Mouse (Mus musculus): Measurements from ENCODE around the gene Uck2.

Uck2 gene

GRCm38 (mm10) chr1:167245180-167245641, 39.9 kb downstream of the Uck2 start:
- Histone ChIP-seq H3K4me3 (replicated peaks; ENCODE audit: low read length) (peak overlapping the region; percentile 10), H3K4me1 (replicated peaks; ENCODE audit: low read depth, low read length) (peaks cover 100% of the 10 kb centered on the region), H3K27me3 (ENCODE audit: insufficient read depth, low read length) (no peaks in the 10 kb centered on the region), H3K9me3 (ENCODE audit: low read length) (no peaks in the 10 kb centered on the region), H3K36me3 (ENCODE audit: insufficient read depth, low read length) (peaks cover 50% of the 10 kb centered on the region; the same call in 1 of the 2 replicates)
- no peak for TF ChIP-seq CTCF (conservative IDR thresholded peaks at IDR 0.05; ENCODE audit: low read length)
- no peak for TF ChIP-seq POU5F1 (IDR thresholded peaks at IDR 0.05; ENCODE audit: borderline replicate concordance, low read length)
- no peak for TF ChIP-seq NANOG (IDR thresholded peaks at IDR 0.05; ENCODE audit: borderline replicate concordance, low read length)

- H3K4me1 ChIP-seq (replicated peaks; ENCODE audit: low read depth, low read length) = peaks cover 89% of the 10 kb centered on the region
- H3K4me3 ChIP-seq (replicated peaks; ENCODE audit: low read length) = no peak overlapping the region
- H3K27me3 ChIP-seq (ENCODE audit: insufficient read depth, low read length) = no peaks in the 10 kb centered on the region
- TF ChIP-seq POU5F1 (IDR thresholded peaks at IDR 0.05; ENCODE audit: borderline replicate concordance, low read length) (no peak), CTCF (conservative IDR thresholded peaks at IDR 0.05; ENCODE audit: low read length) (no peak), NANOG (IDR thresholded peaks at IDR 0.05; ENCODE audit: borderline replicate concordance, low read length) (peak; percentile 29; the same call in 1 of the 2 replicates)
- H3K36me3 ChIP-seq (ENCODE audit: insufficient read depth, low read length) = peaks cover 53% of the 10 kb centered on the region
- H3K9me3 ChIP-seq (ENCODE audit: low read length) = peaks cover 11% of the 10 kb centered on the region
These were observed 42.9 kb downstream of the Uck2 start for GRCm38 (mm10) chr1:167242191-167242681.

- no peaks in the 10 kb centered on the region for H3K27me3 ChIP-seq (ENCODE audit: insufficient read depth, low read length)
- TF ChIP-seq POU5F1 (IDR thresholded peaks at IDR 0.05; ENCODE audit: borderline replicate concordance, low read length) (no peak), NANOG (IDR thresholded peaks at IDR 0.05; ENCODE audit: borderline replicate concordance, low read length) (no peak), CTCF (conservative IDR thresholded peaks at IDR 0.05; ENCODE audit: low read length) (no peak)
- H3K4me1 ChIP-seq (replicated peaks; ENCODE audit: low read depth, low read length) = peaks cover 89% of the 10 kb centered on the region
- no peak overlapping the region for H3K4me3 ChIP-seq (replicated peaks; ENCODE audit: low read length)
- H3K36me3 ChIP-seq (ENCODE audit: insufficient read depth, low read length) = peaks cover 54% of the 10 kb centered on the region
- peaks cover 11% of the 10 kb centered on the region for H3K9me3 ChIP-seq (ENCODE audit: low read length)
These were observed 43.6 kb downstream of the Uck2 start for GRCm38 (mm10) chr1:167241487-167241886.

- TF ChIP-seq CTCF (conservative IDR thresholded peaks at IDR 0.05; ENCODE audit: low read length) (no peak), POU5F1 (IDR thresholded peaks at IDR 0.05; ENCODE audit: borderline replicate concordance, low read length) (no peak), NANOG (IDR thresholded peaks at IDR 0.05; ENCODE audit: borderline replicate concordance, low read length) (no peak)
- H3K4me1 ChIP-seq (replicated peaks; ENCODE audit: low read depth, low read length) = peaks cover 89% of the 10 kb centered on the region
- H3K27me3 ChIP-seq (ENCODE audit: insufficient read depth, low read length) = no peaks in the 10 kb centered on the region
- H3K4me3 ChIP-seq (replicated peaks; ENCODE audit: low read length) = no peak overlapping the region
- peaks cover 11% of the 10 kb centered on the region for H3K9me3 ChIP-seq (ENCODE audit: low read length)
- peaks cover 65% of the 10 kb centered on the region for H3K36me3 ChIP-seq (ENCODE audit: insufficient read depth, low read length)
These were observed 44.8 kb downstream of the Uck2 start for GRCm38 (mm10) chr1:167240361-167240760.

- Histone ChIP-seq H3K4me3 (replicated peaks; ENCODE audit: low read length) (no peak overlapping the region), H3K36me3 (ENCODE audit: insufficient read depth, low read length) (peaks cover 65% of the 10 kb centered on the region), H3K4me1 (replicated peaks; ENCODE audit: low read depth, low read length) (peaks cover 89% of the 10 kb centered on the region), H3K27me3 (ENCODE audit: insufficient read depth, low read length) (no peaks in the 10 kb centered on the region), H3K9me3 (ENCODE audit: low read length) (peaks cover 11% of the 10 kb centered on the region)
- TF ChIP-seq CTCF (conservative IDR thresholded peaks at IDR 0.05; ENCODE audit: low read length) = no peak
- no peak for TF ChIP-seq NANOG (IDR thresholded peaks at IDR 0.05; ENCODE audit: borderline replicate concordance, low read length)
- no peak for TF ChIP-seq POU5F1 (IDR thresholded peaks at IDR 0.05; ENCODE audit: borderline replicate concordance, low read length)
These were observed 45.2 kb downstream of the Uck2 start for GRCm38 (mm10) chr1:167239916-167240315.

GRCm38 (mm10) chr1:167237798-167238197, 47.3 kb downstream of the Uck2 start:
- H3K9me3 ChIP-seq (ENCODE audit: low read length) = peaks cover 11% of the 10 kb centered on the region
- H3K4me3 ChIP-seq (replicated peaks; ENCODE audit: low read length) = no peak overlapping the region
- no peaks in the 10 kb centered on the region for H3K27me3 ChIP-seq (ENCODE audit: insufficient read depth, low read length)
- TF ChIP-seq CTCF (conservative IDR thresholded peaks at IDR 0.05; ENCODE audit: low read length) (no peak), NANOG (IDR thresholded peaks at IDR 0.05; ENCODE audit: borderline replicate concordance, low read length) (no peak), POU5F1 (IDR thresholded peaks at IDR 0.05; ENCODE audit: borderline replicate concordance, low read length) (no peak)
- peaks cover 88% of the 10 kb centered on the region for H3K4me1 ChIP-seq (replicated peaks; ENCODE audit: low read depth, low read length)
- H3K36me3 ChIP-seq (ENCODE audit: insufficient read depth, low read length) = peaks cover 75% of the 10 kb centered on the region

- Histone ChIP-seq H3K27me3 (ENCODE audit: insufficient read depth, low read length) (no peaks in the 10 kb centered on the region), H3K9me3 (ENCODE audit: low read length) (peaks cover 11% of the 10 kb centered on the region), H3K4me1 (replicated peaks; ENCODE audit: low read depth, low read length) (peaks cover 88% of the 10 kb centered on the region), H3K4me3 (replicated peaks; ENCODE audit: low read length) (no peak overlapping the region), H3K36me3 (ENCODE audit: insufficient read depth, low read length) (peaks cover 85% of the 10 kb centered on the region)
- TF ChIP-seq CTCF (conservative IDR thresholded peaks at IDR 0.05; ENCODE audit: low read length) (no peak), NANOG (IDR thresholded peaks at IDR 0.05; ENCODE audit: borderline replicate concordance, low read length) (no peak), POU5F1 (IDR thresholded peaks at IDR 0.05; ENCODE audit: borderline replicate concordance, low read length) (no peak)
These were observed 48.3 kb downstream of the Uck2 start for GRCm38 (mm10) chr1:167236790-167237189.

GRCm38 (mm10) chr1:167234344-167234743, 50.8 kb downstream of the Uck2 start:
- Histone ChIP-seq H3K9me3 (ENCODE audit: low read length) (peaks cover 11% of the 10 kb centered on the region), H3K27me3 (ENCODE audit: insufficient read depth, low read length) (no peaks in the 10 kb centered on the region), H3K36me3 (ENCODE audit: insufficient read depth, low read length) (peaks cover 96% of the 10 kb centered on the region), H3K4me3 (replicated peaks; ENCODE audit: low read length) (no peak overlapping the region), H3K4me1 (replicated peaks; ENCODE audit: low read depth, low read length) (peaks cover 83% of the 10 kb centered on the region)
- no peak for TF ChIP-seq NANOG (IDR thresholded peaks at IDR 0.05; ENCODE audit: borderline replicate concordance, low read length)
- no peak for TF ChIP-seq POU5F1 (IDR thresholded peaks at IDR 0.05; ENCODE audit: borderline replicate concordance, low read length)
- no peak for TF ChIP-seq CTCF (conservative IDR thresholded peaks at IDR 0.05; ENCODE audit: low read length)

GRCm38 (mm10) chr1:167232918-167233317, 52.2 kb downstream of the Uck2 start:
- peaks cover 93% of the 10 kb centered on the region for H3K4me1 ChIP-seq (replicated peaks; ENCODE audit: low read depth, low read length)
- H3K9me3 ChIP-seq (ENCODE audit: low read length) = no peaks in the 10 kb centered on the region
- H3K27me3 ChIP-seq (ENCODE audit: insufficient read depth, low read length) = no peaks in the 10 kb centered on the region
- no peak for TF ChIP-seq NANOG (IDR thresholded peaks at IDR 0.05; ENCODE audit: borderline replicate concordance, low read length)
- no peak for TF ChIP-seq POU5F1 (IDR thresholded peaks at IDR 0.05; ENCODE audit: borderline replicate concordance, low read length)
- no peak overlapping the region for H3K4me3 ChIP-seq (replicated peaks; ENCODE audit: low read length)
- H3K36me3 ChIP-seq (ENCODE audit: insufficient read depth, low read length) = peaks cover 98% of the 10 kb centered on the region

Measured in E14TG2a.4 (cell line).